Mouse (Mus musculus) ovary, adult 2 months (tissue): Measurements from ENCODE around the gene Gm5426. TPM values are rescaled to one million over a fixed set of nuclear protein-coding genes. Genes with fewer than 3 reads are reported as not detected.

ENCODE experiments used
- polyA plus RNA-seq: library from polyadenylated mRNA; depleted of rRNA; stranded (reverse); fragments of >200 nt; gene quantifications from 2 replicates; pipeline ENCODE4 v1.2.3, GENCODE M21; 2012; rRNA removed

Gm5426 gene
- not detected in 2 replicates for polyA plus RNA-seq

GRCm38 (mm10) chr10:96136451-96136850, at the start of gene Gm5426:
TSS of gene Gm5426 (plus strand) at chr10:96136603.

Other genes with a start within 250 kb of the Gm5426 start
- gene Eea1, start 196.0 kb upstream of the Gm5426 start, polyA plus RNA-seq = 2.9 and 5.6 TPM in 2 replicates